Mouse (Mus musculus): ENCODE measurements around the gene Gm28510. TPM values are rescaled to one million over a fixed set of nuclear protein-coding genes. Genes with fewer than 3 reads are reported as not detected.
"Not testable (repeated sequence)": the region's sequence is repeated elsewhere in the genome, so short reads cannot be mapped to it uniquely, and the experiment has no call there.

Gene Gm28510
- not detected in 2 replicates for polyA plus RNA-seq (2012; rRNA removed)

DNA sequence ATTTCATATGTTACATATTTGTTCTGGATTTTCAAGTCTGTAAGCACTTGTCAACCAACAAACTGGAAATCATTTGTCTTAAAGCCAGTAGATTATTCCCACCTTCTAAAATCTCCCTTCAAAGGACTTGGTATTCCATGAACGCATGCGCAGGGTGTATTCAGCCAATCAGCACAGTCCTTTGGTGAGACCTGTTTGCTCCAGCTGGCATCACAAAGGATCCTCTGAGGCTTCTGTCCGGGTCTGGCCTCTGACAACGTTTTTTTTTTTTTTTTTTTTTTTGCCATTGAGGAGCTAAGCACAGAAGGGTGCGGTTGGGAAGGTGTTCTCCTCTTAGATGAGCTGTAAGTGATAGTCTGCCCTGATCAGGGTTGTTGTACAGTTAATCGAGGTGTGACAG is at the start of gene Gm28510:
Gene Gm28510 (plus strand): TSS at position 301 of the 400 bp plus-strand sequence.
- not testable (repeated sequence) for H3K4me1 ChIP-seq (ENCODE audit: control insufficient read depth, insufficient read depth, low read length); H3K4me3 ChIP-seq (ENCODE audit: insufficient read depth, low read length); H3K27ac ChIP-seq (ENCODE audit: insufficient read depth, low read length)

Other genes with a start within 250 kb of the Gm28510 start
- gene Gm20834, start 88.1 kb upstream of the Gm28510 start, polyA plus RNA-seq (2012; rRNA removed), result not detected in 2 replicates
- gene Gm20737, start 123.3 kb downstream of the Gm28510 start, polyA plus RNA-seq (2012; rRNA removed), result not detected in 2 replicates
- not detected in 2 replicates for gene Gm21775, start 140.7 kb downstream of the Gm28510 start, polyA plus RNA-seq (2012; rRNA removed)
- not detected in 2 replicates for gene Gm21900, start 203.6 kb downstream of the Gm28510 start, polyA plus RNA-seq (2012; rRNA removed)

Measured in cortical plate, adult 2 months (tissue).